Mouse (Mus musculus) kidney, adult 11 months (tissue): ENCODE data around the gene Tspan5.

Experiments used
- DNase-seq: peaks from one replicate; pipeline ENCODE4 v3.0.0; 2022

Gene Tspan5

DNA sequence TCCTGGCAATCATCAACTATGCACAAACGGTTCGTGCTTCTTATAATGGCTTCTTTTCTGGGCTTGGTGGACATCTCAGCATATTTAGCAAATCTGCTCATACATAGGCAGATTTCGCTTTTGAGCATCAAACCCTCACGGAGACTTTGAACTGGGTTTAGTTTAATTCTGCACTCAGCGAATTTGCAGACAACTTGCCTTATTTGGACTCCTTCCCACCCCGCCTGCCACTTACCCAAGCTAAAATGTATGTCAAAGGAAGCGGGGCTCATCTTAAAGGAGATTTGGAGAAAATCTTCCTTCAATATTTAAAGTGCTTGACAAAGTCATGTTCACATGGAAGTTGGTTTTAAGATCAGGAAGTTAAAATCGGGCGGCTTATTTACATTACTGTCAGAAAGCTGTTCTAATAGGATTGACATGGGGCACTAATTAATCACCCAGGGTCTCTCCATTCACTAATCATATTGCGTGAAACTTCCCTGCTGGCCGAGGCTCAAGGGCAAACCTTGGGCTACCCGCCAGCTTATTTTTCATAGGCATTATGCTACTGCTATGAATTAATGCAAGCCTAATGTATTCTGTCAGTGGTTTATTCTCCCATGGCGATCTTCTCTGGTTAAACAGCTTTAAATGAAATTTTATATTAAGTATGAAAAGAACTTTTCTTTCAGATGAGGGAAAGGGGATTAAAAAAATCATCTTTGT is 111.1 kb downstream of the Tspan5 start:
- DNase-seq: no peak

DNA sequence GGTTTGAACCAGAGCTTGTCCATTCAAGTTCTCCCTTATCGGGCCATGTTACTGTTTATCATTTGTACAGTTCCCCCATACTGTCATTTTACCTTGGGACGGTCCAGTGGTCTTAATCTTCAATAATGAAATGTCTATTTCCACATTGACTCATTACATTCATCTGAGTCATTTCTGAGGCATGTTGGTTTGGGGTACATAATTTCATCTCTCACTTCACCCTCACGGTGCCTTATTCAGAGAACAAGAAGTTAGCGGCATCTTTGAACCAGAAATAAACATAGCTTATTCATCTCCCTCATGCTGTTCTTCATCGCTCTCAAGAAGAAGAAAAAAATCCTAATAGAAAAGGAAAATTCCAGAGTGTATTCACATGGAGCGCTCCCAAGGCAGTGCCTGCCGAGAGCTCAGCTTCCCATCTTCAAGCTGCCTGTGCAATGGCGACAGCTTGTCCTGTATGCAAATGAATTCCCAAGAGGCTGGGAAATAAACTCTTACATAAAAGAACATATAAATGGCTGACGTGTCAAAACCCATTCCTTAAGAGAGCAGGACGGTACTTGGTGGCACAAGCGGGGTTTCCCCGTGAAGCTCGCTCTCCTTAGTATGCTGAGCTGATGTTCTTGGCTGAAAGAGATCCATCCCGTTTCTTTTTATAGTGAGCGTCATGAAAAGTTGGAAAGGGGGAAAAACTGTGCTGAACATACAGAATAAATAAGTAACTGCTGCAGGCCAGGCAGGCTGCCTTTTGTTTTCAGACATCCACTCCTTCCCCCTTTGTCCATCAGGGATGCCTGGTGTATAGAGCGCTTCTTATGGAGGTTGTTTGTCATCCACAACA is 112.2 kb downstream of the Tspan5 start:
- DNase-seq: no peak

DNA sequence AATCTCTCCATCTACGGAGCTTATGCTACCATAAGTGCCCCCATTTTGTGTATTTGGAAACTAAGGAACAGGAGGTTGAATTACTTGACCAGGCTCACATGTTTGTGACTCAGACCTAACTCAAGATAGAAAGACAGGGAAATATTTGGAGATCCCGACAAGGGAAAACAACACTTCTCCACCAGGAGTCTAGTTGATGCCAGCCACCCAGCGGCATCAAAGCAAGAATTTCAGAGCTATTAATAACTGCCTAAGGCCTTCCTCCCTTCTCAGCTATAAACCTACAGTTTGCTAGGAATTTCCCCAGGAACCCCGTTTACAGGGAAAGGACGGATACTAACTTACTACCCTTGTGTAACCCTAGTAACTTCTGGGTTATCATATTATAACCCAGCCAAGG is 113.4 kb downstream of the Tspan5 start:
- DNase-seq: no peak

DNA sequence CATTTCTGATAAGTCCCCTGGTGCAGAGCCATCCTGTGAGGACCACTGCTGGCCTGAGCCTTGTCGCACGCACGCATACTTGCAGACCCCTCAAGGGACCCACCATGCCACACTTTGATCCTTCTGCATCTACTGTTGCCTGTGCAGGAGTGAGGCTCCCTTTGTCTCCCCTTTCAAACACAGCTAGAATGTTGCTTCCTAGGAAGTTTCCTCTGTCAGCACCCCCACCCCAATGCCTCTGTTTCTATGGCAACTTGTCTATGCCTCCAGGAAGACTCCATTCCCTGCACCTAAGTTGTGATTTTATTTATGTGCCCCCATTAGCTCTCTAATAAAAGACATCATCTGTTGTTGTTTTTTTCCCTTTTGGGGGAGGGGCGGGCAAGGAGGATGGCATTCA is 115.0 kb downstream of the Tspan5 start:
- no peak for DNase-seq

DNA sequence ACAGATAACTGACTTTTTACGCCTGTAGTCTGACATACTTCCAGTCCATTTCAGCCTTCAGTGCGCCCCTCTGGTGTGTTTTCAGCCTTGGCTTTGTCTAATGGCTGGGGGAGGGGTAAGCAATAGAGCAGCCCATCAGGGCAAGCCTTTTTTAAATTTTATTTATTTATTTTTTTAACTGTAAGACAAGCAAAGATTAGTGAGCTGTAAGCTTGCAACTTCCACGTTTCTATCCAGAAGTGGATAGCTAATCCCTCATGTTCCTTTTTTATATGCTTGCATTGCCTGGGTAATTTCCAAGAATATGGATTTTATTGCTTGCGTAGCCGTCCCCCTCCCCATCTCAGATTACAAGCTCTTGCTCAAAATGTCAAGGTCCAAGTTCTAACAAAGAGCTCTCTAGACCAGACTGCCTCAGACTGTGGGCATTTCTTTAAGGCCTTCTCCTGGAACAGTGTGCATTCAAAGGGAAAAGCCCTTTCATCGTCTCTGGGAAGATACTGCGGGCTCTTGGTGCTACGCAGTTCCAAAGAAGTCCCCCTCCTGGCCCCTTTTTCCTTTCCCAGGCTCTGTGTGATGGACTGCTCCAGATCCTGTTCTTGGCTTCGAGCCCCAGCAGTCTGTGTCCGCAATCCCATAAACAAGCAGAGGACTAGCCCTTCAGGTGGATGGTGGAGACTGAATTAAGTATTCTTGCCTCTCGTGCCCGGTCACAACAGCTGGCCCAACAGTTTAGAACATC is 116.0 kb downstream of the Tspan5 start:
- DNase-seq: no peak

DNA sequence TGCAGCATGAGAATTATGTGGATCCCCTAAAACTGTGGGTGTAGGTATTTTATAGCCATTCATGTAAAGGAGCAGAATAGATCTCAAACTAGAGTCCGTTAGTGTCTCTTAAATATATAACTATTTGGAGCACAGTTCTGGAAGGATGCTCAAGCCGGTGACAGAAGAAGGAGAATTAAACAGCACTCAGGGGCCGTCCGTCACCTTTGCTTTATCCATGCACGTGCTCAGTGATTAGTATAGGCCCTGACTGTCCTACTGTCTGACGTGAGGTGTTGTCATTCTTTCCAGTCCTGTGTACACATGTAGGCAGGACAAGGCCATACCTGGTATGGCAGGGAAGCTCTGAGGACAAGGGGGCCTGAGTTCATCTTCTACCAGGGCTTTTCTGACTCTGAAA is 116.7 kb downstream of the Tspan5 start:
- DNase-seq: no peak

DNA sequence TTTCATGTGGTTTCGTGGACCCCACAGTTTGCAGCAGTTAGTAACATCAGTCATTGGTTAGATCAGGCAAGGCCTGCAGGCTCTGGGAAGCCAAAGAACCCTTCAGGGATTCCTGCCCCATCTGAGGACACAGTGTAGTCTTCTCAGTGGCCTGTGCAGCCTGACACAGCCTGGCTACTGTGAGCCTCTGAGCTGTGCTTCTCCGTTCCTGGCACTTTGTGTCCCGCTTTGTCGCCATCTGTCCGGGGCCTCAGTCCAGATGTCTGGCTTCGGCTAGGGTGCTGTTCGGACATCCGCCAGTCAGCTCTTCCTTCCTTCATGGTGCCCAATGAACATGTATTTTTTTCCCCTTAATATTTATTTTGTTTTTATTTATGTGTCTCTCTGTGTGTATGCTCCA is 117.2 kb downstream of the Tspan5 start:
- no peak for DNase-seq

DNA sequence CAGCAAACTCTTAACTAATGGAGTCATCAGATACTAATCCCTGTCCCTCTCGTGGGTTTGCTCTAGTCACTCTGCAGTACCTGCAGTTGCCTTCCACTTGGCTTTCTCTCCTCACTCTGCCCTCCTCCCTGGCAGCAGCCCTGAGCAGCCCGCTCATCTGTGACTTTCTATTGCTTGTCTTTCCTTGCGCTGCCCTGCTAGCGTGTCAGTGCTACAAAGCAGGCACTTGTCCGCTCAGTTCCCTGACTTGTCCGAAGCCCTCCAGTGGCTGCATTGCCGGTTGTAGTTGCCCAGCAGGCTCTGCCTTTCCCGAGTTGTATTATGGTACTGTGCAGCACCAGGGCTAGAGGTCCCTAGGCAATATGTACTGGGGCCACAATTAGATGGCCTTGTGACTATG is 117.7 kb downstream of the Tspan5 start:
- no peak for DNase-seq

DNA sequence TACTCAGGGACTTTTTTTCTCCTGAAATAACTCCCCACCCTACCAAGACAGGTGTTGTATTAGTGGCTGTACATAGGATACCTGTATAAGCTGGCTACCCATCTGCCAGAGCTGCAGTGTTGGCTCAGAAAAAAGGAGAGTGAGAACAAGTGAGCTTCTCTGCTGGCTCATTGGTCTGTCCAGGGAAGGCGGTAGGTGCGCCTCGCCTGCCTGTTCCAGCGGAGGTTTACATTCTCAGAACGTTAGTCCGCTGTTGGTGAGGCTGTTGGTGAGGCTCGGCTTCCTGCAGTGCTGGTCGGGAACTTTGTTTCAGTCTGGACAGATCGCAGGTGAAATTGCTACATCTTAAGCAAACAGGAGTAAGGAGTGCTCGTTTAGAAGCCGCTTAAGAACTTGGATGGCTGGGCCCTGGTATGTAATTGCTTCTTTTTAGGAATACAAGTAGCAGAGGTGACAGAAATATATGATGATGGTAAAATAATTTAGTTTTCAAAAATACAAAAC is 118.3 kb downstream of the Tspan5 start:
- no peak for DNase-seq

DNA sequence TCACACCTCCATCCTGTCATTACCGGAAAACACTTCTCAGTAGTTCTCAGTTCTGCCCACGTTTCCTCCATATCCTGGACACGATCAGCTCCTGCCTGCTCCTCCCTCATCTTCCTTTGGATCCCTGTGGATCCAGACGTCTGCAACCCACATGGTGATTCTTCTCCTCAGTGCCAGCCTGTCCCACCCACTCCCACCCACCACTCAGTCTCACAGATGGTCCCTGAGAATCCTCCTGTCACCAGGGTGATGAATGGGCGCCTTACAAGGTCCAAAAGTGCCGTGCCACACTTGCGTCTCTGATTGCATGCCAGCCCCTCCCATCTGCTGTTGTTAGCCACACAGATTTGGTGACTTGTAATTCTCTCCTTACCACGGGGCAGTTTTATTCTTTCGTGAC is 119.0 kb downstream of the Tspan5 start:
- DNase-seq: no peak

DNA sequence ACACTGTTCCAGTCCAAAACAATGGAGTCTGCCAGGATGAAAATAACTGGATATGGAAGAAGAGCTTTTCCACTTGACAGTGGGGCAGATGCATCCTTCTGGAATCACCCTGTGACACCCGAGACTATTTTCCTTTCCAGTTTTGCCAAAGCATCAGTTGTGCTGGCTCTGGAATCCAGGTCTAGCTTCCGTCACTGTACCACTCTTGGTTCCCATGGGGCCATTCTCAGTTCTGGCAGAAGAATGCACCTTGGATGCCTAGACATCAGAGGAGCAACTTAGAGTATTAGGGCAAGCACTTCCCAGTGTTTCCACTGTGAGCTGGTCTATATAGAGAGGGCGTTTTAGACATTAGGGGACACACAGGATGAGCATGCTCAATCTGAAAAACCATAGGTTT is 119.6 kb downstream of the Tspan5 start:
- DNase-seq: no peak

DNA sequence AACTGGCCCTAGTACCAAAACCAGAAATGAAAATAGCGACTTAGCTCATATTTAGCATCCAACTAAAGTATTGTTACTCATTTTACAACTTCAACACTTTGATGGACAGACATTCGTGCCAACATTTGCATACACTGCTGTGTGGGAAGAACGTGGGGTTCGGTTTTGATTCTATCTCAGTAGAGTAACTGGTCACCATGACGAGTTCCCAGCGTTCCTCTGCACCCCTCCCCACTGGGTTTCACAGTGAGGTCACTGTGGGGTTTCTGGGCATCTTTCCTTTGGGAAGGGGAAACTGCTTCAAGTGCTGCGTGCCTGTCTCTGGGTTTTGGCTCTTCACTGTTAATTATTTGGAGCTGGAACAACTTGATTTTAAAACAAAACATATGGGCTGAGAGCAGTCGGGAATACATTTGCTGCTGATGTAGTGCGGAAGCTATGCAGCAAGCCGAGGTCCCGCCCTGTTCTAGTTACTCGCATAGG is 122.2 kb downstream of the Tspan5 start:
- no peak for DNase-seq

DNA sequence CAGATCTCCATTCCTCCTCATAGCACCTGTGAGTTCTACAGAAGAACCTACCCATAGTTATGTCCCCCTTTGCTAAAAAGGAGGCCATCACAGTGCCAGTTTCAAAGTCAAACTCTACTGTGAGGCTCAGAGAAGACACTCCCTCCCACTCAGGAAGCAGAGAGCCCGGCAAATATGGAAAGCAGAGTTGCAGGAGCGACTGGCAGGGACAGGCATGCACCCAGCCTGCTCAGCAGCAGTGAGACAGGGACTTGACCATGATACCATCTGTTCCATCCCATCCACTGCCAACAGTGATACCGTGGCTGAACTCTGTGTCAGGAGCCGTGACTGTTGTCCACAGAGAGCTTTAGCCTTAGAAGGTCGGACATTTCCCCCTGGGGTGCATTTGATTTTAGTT is 123.3 kb downstream of the Tspan5 start:
- DNase-seq: no peak

DNA sequence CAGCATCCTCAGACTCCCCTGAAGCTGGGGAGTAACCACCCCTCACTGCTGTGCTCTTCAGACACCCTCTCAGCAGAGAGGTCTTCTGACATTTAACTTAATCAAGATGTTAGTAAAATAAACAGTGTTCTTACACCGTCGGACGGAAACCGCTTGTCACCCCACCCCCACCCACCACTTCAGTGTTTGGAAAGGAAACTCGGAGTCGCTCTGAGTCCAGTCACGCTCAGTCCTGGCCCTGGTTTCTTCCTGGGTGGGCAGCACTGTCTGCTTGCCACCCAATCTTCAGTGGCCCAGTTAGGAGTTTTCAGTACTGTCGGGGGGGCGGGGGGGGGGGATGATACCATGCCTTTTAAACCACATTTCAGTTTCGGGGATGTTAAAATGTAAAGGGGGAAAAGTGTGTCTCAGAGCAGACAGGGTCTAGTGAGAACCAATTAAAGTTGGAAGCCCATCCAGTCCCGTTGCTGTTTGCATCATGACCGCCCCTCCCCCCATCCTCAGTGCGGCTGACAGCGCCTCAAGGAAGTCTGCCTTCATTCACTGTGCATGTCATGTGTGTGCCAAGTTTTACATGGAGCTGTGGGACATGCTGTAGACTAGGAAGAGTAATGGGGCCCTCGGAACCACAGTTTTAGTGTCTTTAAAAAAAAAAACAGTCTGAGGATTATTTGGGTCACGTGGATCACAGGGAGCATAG is 125.3 kb downstream of the Tspan5 start:
- no peak for DNase-seq

DNA sequence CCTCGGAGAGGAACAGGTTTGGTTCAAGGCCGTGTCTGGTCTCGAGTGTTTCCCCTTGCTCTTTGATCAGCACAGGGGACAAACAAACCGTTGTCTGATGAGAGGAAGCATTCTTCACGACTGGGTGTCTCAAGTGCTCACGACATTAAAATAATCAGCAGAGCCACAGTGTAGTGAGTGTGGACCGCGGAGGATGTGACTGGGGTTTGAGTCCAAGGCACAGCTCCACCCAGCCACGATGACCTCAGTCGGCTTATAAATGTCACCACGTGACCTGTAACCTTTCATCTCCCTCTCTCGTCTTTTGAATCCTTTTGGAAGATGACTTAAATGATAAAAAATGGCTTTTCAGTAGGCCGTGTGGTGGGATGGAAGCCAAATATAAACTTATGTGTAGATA is 126.4 kb downstream of the Tspan5 start:
- no peak for DNase-seq

DNA sequence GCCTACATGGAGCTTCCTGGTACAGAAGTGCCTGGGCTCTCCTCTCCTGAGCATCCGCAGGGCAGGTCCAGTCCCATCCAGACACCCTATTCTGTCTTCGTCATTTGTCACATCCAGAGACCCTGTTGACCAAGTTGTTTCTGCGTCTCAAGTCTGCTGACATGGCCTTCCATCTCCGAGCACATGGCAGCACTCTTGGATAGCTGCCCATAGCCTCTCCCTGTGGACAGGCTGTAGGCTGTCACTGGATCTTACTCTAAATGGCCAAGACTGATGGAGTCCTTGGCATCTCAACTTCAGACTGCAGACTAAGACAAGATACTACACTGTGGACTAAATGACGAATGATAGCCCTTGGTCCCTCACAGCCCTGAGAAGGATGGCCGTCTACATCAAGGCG is 133.3 kb downstream of the Tspan5 start:
- no peak for DNase-seq

DNA sequence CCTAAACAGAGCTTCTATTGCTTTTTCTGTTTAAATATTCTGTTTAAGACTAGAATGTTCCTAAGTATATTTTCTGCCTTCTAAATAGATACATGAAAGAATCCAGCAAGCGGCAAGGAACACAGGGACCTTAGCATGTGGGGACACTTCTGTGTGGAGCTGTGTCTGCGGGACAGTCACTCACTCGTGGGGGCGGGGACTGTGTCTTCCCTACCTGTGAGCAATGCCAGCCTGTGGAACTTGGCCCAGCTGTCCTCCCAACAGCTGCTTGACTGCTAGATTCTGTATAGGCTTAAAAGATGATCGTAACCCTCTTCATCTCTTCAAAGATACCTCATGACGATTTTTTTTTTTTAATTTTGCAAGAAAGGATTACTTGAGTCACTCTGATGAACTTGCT is 133.9 kb downstream of the Tspan5 start:
- DNase-seq: no peak

DNA sequence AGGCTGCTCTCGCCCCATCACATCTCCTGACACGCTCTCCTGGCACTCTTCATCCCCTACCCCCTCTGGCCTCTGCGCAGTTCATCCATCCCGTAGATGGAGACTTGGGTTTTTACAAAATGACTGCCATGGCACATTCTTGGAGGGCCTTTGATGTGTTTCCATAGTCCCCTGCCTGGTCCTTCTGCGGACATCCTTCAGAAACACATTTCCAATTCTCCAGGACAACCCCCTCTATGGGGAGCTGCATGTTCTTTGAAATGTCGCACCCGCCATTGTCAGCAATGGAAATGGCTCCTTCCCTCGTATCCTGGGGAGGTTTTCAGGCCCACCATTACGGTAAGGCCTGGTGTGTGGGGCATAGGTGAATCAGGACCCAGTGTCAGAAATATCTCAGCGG is 134.4 kb downstream of the Tspan5 start:
- DNase-seq: no peak

DNA sequence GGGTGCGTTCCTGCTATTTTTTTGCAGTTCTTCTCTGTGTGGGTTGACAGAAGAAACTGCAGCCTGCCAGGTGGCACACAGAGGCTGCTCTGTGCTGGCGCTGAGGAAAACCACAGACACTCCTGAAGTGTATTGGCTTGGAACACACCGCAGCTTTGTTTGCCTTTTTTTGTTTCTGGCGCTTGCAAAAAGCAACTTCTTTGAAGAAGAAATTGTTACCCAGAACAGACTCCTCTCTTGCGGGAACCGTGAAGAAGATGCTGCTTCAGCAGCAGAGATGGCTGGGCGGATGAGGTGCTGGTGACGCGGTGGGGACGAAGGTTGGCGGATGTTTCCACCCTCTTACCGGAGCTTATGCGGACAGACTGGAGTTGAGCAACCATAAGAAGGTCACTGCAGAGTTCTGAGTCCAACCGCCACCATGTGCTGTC is 135.0 kb downstream of the Tspan5 start:
- DNase-seq: no peak

DNA sequence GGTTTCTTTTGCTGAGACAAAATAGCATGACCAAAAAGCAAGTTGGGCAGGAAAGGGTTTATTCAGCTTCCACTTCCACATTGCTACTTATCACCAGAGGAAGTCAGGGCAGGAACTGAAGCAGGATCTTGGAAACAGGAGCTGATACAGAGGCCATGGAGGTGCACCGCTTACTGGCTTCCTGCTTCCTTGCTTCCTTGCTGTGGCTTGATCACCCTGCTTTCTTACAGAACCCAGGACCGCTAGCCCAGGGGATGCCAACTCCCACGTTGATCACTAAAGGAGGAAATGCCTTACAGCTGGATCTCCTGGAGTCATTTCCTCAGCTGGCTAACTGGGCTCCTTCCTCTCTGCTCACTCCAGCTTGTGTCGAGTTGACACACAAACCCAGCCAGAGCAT is 135.7 kb downstream of the Tspan5 start:
- DNase-seq: no peak

DNA sequence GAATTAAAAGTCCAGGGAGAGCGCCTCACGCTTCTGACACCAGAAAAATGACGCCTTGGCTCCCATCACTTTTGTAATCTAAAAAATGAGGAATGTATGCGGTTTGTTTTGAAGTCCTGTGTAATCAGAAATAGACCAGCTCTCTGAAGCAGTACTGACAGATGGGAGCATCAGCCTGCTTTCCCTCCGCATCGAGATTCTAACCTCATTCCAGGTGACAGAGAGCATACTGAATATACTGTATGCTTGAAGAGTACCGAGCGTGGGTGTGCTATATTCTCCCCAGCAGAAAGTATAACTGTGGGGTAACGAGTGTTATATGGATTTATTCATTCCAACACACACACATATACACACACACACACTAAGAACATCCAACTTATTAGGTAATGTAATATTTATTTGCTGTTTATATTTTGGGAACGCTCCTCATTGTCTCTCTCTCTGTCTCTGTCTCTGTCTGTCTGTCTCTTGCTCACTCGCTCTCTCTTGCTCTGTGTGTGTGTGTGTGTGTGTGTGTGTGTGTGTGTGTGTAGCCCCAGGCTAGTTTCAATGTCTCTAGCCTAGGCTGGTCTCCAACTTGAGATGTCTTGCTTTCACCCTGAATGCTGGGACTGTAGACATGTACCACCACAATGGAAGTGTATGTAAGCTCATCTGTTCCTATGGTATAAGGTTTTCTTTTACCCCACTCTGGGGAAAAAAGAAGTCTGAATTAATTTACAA is 139.2 kb downstream of the Tspan5 start:
- DNase-seq: no peak

DNA sequence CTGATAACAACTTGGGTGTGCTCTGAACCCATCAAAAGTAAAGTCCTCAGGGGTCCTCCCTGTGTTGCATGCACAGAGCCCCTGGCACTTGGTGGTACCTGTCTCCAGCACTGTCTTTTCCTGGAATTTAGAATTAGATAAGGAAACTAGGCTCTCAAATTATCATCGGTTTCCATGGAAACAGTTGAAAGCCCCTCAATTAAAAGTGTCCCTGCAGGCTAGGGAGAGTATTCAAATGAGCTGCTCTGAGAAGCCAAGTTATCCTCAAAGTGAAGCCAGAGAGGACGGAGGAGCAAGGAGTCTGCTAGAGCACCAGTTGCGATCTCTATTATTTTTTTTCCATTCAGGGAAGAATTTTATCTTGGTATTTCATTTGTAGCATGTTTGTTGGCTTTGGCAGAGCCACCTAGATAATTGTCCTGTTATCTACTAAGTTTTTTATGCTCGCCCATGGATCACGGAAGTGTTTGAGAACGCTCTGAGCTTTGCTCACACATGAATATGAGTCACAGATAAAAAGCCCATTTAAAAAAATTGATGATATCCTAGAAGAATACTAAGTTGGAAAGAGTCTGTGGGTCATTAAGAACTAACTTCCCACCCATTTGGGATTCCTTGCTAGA is 139.8 kb downstream of the Tspan5 start:
- DNase-seq: no peak
